Mouse (Mus musculus) embryo, embryonic 10.5 days (tissue): ENCODE measurements at regions not wholly inside any gene's neighbourhood (a gene's known extent, or its start where the extent isn't known, plus 50 kb on each side); places are given as distances from the start of the nearest gene placed in this dataset.

Experiments
- DNase-seq: peaks from one replicate; pipeline ENCODE4 v3.0.0-alpha.2; 2015; ENCODE audit warnings: low spot score

DNA sequence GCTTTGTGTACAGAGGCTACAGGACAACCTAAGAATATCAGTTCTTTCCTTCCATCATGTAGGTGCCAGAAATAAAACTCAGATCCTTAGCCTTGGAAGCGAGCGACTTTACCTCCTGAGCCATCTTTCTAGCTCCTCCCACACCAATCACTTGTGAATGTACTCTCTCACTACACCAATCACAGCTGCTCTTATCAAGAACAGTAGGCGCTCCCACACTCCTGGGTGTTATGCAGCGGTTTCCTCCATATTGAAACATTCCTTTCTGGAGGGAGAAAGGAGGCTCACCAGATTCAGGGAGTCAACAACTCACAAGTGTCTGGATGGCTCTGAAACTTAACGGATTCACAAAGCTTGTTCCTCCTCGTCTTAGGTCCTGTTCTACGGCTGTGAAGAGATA lies 168.1 kb upstream of the Arid2 start:
- no peak for DNase-seq

DNA sequence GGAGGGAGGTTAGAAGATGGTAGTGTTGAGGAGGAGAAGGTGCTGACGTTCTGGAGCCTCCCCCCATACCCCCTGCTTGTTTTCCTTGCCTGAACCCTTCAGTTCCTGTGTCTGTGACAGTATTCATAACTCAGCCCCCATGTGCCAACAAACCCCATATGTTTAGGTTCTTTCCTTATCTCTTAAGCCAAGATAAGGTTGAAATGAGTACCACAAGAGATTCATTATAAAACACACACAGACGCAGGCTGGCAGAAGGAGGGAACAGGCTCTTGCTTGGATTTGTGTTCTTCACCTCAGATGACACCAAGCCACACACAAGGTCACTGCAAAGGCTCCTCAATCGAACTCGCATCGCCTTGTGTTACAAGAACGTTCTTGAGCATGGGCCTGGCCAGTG lies 162.9 kb upstream of the Arid2 start:
- DNase-seq, result no peak

DNA sequence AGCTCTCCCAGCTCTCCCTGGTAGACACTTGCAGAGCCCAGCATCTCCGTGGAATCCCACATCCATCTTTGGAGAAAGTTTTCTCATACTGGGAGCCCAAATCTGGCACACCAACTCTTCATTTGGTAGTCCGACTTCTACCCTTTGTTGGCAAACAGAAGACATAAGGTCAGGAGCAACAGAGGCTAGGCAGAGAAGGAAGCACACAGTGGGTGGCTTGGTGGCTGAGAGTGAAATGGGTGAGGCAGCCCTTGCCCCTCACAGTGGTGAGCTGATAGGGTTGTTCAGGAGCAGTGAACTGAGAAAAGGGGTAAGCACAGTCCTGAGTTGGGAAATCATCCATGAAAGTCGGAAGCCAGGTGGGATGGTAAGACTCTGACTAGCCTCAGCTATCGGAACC lies 157.6 kb upstream of the Arid2 start:
- DNase-seq, result no peak

GRCm38 (mm10) chr15:96130531-96130930 lies 156.8 kb upstream of the Arid2 start:
- DNase-seq, result no peak

- no peak for DNase-seq
Measured at GRCm38 (mm10) chr15:96131582-96132091, 155.7 kb upstream of the Arid2 start.

DNA sequence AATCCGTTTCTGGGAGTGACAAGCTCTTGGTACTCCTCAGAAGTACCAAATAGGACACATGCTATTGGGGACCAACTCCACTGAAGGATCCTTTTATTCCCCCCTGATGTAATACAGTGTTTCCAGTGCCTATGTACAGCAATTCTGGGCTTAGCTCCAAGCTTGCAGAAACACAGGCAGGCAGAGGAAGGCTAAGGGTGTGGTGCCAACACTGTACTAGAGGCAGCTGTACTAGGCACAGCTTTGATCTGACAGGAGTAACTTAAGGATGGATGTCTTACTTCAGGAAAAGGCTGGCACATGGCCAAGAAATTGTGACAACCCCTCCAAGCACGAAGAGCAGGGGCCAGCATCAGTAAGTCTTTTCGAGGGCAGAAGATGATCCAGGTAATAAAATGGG lies 154.7 kb upstream of the Arid2 start:
- no peak for DNase-seq

DNA sequence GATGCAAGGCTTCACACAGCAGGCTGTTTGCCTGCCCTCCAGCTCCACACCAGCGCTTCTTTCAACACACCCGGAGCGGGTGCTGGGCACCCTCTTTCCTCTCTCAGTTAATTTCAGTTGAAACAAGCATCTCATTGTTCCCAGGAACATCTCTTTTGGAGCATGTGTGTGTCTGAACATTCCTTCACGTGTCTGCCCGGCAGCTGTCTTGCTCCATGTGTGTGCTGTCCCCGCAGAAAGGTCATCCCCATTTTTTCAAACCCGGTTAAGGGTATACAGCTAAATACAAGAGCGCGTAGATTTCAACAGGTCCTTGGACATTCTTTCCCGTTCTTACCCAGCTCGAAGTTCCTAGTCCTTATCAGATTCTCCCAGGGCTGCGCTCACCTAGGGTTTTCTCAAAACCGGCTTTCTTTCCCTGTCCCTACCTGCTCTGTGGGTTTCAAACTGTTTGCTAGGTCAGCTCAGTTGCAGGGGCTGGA lies 152.0 kb upstream of the Arid2 start:
- DNase-seq, result peak; percentile 51

DNA sequence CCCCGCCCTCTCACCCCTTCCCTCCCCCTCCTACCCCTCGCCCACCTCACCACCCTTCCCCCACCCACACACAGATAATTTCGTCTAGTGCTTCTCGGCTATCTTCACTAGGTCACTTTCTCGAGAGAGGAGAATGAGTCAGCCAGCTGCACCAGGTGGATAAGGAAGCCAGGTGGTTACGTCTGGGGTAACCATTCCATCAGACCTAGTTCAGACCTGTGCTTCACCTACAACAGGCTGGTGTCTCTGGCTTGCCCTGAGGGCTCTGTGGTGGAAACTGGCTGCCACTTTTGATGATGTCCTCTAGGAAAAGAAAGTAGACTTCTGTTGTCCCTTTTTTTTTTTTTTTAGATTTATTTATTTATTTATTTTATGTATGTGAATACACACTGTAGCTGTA lies 151.5 kb upstream of the Arid2 start:
- no peak for DNase-seq

DNA sequence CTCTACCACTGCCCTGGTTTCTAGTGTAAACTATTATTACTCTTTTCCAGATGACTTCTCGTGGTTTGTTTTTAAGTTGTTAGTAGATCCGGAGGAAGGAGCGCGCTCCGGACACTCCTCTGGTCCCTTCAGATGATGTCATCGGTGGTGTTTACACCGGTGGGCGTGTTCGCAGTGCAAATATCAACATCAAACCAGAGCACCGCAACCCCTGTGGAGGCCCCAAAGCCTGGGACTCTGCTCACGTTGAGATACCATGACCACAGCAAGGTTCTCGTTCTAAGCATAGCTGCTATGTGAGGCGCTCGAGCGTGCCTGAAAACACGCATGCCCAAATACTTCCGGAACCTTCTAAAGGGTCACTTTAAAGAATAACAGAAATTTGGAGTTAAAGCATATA lies 149.8 kb upstream of the Arid2 start:
- no peak for DNase-seq

DNA sequence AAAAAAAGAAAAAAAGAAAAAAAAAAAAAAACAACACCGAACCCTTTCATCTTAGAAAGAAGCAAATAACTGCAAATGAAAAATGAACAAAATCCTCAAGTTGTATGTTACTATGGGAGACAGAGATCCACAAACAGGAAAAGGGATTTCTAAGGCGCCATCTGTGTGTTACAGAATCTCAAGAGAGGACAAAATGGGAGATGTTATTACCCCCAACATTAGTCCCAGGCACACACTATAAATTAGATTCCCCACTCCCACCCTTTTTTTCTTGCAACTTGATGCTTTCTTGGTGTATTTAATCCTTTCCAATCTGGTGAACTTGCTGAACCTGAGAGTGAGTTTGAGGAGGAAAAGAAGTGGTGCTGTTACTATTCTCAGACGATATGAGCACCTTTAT lies 149.4 kb upstream of the Arid2 start:
- no peak for DNase-seq

DNA sequence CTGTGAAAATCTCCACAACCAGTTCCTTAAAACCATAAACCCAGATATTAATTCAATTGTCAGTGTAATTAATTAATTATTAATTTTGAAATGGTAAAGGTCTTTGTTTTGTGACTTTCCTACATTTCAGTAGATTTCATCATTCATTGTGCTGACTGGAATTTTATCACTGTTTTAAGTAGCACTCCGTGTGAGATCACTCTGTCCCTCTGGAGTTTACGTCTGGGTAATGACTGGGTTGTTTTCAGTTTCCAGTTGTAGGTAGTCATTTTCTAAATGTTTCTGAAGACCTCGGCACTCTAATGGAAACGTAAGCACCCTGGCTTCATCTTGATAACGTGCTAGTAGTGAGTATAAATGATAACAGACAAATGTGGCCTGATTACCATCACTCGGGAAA lies 133.8 kb upstream of the Arid2 start:
- DNase-seq, result no peak

- DNase-seq, result no peak
Measured at GRCm38 (mm10) chr15:96158321-96158720, 129.0 kb upstream of the Arid2 start.

DNA sequence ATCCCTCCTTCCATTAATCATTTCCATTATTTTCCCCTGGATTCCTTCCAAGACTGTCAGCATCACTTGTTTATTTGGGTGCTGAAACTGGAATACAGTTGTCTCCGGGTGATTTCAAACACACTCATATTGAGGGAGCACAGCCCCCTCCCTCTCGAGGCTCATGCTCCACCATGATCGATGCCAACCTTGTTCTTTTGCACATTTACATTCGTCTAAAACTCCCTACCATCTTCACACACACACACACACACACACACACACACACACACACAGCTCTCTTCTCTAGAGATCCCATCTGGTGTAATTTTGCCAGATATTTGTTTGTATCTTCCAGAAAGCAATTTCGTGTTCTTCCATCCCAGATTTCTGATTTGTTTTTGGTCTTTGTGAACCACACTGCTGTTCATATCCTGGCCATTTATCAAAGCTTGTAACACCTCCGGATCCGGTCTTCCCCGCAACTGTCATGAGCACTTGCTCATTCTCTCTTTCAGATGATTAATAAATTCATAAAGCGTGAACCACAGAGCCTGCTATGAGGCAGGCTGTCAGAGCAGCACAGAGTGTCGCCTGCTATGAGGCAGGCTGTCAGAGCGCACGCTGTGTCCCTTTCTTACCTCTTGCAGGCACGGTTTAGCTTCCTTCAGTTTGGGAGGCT lies 122.4 kb upstream of the Arid2 start:
- DNase-seq, result no peak

DNA sequence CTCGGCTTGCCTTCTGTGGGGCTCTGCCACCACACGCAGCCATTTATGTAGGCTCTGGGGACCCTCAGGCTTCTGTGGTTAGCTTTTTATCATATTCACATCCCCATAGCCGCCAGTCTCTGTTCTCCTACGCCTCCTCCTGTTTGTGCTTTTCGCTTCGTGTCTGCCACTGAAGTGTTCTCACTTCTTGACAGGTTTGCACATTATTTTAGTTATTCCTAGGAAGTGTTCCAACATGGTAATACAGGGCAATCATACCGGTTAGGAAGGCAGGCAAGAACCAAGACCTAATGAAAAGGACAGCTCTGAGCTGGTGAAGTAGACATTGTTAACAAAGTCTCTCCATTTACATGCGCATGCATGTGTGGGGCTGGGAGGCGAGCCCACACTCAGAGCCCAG lies 120.1 kb upstream of the Arid2 start:
- DNase-seq, result no peak

GRCm38 (mm10) chr15:96169726-96170467 lies 117.4 kb upstream of the Arid2 start:
- peak; percentile 21 for DNase-seq

DNA sequence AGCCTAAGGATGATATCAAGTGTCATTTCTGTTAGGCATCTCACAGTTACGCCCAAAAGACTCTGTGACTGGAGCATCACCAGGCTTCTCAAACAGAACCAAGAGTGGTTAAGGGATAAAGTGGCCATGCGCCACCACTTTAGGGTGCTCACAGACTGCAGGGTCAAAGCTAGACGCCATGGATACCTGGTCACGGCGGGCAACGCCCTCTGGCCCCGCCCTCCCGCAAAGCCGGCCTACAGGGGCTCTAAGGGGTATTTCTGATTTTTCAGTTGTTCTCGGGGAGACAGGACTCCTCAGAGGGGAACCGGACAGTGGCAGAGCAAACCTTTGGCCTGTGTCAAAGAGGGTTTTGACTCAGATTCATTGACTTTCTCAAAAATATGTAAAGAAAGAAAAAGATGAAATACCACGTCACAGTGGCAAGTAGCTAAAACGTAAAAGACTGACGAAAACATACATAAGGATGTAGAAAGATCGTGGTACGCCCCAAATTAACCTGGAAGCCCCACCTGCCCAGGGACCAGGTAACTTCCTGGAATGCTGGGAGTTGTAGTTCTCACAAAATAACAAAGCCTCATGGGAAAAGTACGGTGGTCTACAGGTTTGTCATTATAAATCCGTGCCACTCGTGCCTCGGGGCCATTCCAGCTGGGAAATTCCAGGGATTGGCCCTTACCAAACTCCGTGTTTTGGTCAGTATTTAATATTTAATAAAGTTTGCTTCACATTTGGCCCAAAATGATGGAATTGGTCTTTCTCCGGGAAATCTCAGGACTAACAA lies 116.1 kb upstream of the Arid2 start:
- peak; percentile 60 for DNase-seq

DNA sequence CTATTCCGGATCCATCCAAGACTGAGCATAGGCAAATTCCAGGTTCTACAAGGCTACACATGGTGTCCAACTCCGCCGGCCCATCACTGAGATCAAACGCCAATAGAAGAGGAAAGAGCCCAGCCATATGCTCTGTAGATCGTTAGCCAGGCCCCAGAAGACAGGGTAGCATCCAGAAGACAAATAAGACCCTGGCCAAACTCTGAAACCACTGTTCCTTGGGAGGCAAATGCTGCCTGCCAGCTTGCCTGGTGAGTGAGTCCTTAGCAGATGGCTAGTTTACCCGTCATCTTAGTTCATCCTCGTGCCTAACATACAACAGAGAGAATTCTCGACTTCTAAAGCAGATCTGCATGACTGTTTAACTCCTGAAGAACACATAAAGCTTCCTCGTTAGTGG lies 109.4 kb upstream of the Arid2 start:
- no peak for DNase-seq

DNA sequence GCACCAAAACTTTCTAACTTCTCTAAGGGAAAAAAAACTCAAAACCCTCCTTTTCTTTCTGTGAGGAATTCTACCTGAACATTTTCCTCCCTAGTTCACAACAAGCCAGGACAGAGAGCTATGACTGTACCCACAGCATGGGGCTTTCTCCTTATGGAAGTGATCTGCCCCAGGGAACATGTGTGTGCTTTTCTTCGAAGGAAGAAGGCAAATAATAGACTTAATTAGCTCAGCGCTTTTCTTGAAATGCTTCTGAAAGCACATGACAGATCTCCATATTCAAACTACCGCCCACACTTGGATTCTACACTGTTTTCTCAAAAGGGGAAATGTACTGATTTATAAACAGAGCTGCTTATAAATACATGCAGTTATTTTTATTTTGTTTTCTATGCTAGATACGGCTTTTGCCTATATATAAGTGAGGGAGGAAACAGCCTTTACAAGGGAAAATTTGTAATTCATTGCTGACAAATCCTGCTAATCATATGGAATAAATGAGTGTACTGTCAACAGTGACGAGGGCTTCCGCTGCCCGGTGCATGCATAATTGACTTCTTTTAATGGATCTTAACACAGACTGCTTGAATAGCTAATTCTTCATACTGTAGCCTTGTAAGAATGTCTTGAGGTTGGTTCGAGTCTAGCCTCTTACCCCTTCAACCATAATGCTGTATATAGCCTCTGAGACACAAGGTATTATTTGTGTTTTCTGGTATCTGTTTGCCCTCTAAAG lies 108.8 kb upstream of the Arid2 start:
- no peak for DNase-seq

DNA sequence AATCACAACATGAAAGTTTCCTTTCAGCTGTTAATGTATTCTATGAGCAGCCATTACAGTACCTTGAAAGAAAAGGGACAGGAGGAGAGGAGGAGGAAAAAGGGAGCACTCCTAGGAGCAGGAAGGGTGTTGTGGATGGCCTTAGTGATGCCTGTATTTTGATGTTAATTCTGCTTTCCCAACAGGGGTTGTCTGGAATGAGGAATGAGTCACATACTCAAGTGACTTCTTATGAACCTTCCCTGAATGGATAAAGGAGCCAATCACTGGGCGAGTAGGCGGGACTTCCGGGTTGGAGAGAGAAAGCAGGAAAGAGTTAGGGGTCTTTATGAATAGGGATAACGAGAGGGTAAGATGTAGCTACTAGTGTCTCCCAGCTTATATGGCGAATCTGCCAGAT lies 107.8 kb upstream of the Arid2 start:
- DNase-seq, result no peak

GRCm38 (mm10) chr15:96180036-96180435 lies 107.3 kb upstream of the Arid2 start:
- no peak for DNase-seq

DNA sequence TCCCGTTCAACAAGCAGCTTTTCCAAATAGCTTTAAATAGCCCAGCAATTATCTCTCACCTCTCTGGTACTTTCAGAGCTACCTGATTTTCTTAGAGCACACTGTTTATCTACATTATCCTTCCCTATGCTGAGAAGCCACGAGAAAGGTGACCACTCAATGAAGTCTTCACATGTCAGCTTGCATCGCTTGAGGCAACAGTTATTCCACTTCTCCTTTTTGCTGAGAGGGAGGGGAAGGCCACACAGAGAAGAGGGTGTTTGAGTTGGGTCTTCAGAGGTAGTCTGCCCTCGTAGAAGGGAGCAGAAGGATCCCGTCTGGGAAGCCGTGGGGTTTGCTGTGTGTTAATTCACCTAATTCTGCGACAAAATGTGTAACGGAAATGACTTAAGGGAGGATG lies 106.3 kb upstream of the Arid2 start:
- no peak for DNase-seq

GRCm38 (mm10) chr15:96182313-96182712 lies 105.0 kb upstream of the Arid2 start:
- DNase-seq, result no peak
